Mouse (Mus musculus) forebrain, embryonic 12.5 days (tissue): ENCODE measurements around the gene Elovl4. TPM values are rescaled to one million over a fixed set of nuclear protein-coding genes. Genes with fewer than 3 reads are reported as not detected.

Experiments
- ATAC-seq: fragments of 200-750 bp; cut with Nextera tagmentation; 2 replicates; pipeline ENCODE4 v1.8.0; 2017; ENCODE audit warnings: moderate TSS enrichment; ENCODE audit not compliant: low FRiP score
- H3K27ac ChIP-seq: fragments of 300-500 bp; sonication (generic); 2 replicates; pipeline ENCODE4 v1.5.1; 2016; ENCODE audit warnings: mild to moderate bottlenecking
- H3K27me3 ChIP-seq: fragments of 300-500 bp; sonication (generic); 2 replicates; pipeline ENCODE4 v1.6.1; 2016; ENCODE audit warnings: mild to moderate bottlenecking
- H3K36me3 ChIP-seq: fragments of 300-500 bp; sonication (generic); replicated peaks from 2 replicates; pipeline ENCODE4 v1.6.1; 2016; ENCODE audit warnings: mild to moderate bottlenecking
- H3K4me1 ChIP-seq: fragments of 300-500 bp; sonication (generic); 2 replicates; pipeline ENCODE4 v1.6.1; 2016
- H3K4me2 ChIP-seq: fragments of 300-500 bp; sonication (generic); 2 replicates; pipeline ENCODE4 v1.6.1; 2016; ENCODE audit warnings: mild to moderate bottlenecking, moderate library complexity
- H3K4me3 ChIP-seq: fragments of 300-500 bp; sonication (generic); replicated peaks from 2 replicates; pipeline ENCODE4 v1.5.1; 2016; ENCODE audit warnings: mild to moderate bottlenecking
- H3K9ac ChIP-seq: fragments of 300-500 bp; sonication (generic); 2 replicates; pipeline ENCODE4 v1.6.1; 2016; ENCODE audit warnings: mild to moderate bottlenecking
- H3K9me3 ChIP-seq: fragments of 300-500 bp; sonication (generic); 2 replicates; pipeline ENCODE4 v1.6.1; 2016
- WGBS: fragments of 180-500 bp; shearing (Covaris S2); methylation state at CpG from one replicate; pipeline ENCODE4 v1.1.7; 2016; 5-methylcytosine and 5-hydroxymethylcytosine counted together
- polyA plus RNA-seq: library from polyadenylated mRNA; unstranded; fragments of >200 nt; fragmentation: Nextera tagmentation; extraction: Ambion mirVana; gene quantifications from 2 replicates; pipeline ENCODE4 v1.2.1, GENCODE M21; 2016

Gene Elovl4
- polyA plus RNA-seq, 1 experiment from 2014 or later, result 47.9 TPM

GRCm38 (mm10) chr9:83804341-83804740, 1.7 kb downstream of the Elovl4 start:
- no peak overlapping the region for H3K27ac ChIP-seq
- no peak for ATAC-seq
- H3K4me3 ChIP-seq, result peak overlapping the region; percentile 72
- H3K36me3 ChIP-seq, result 0 out of 2 replicates have a peak, but pooled peaks cover 3% of the 10 kb centered on the region
- peak overlapping the region; percentile 84; the same call in 1 of the 2 replicates for H3K9ac ChIP-seq
- H3K27me3 ChIP-seq, result no peaks in the 10 kb centered on the region; the same call in 1 of the 2 replicates
- peaks cover 18% of the 10 kb centered on the region for H3K4me1 ChIP-seq
- peak overlapping the region; percentile 79 for H3K4me2 ChIP-seq
- 60% methylated on average over 13 of the region's 13 CpGs for WGBS
- H3K9me3 ChIP-seq, result no peaks in the 10 kb centered on the region

- no peak for ATAC-seq
- WGBS, result 86% methylated on average over 8 of the region's 8 CpGs
- Histone ChIP-seq H3K27ac (peak overlapping the region; percentile 36; the same call in 1 of the 2 replicates), H3K27me3 (no peaks in the 10 kb centered on the region), H3K4me2 (no peak overlapping the region), H3K36me3 (peaks cover 6% of the 10 kb centered on the region; the same call in 1 of the 2 replicates), H3K9ac (no peak overlapping the region), H3K9me3 (no peaks in the 10 kb centered on the region), H3K4me1 (no peaks in the 10 kb centered on the region; the same call in 1 of the 2 replicates), H3K4me3 (no peak overlapping the region)
Measured at GRCm38 (mm10) chr9:83797898-83798297, 8.2 kb downstream of the Elovl4 start.

DNA sequence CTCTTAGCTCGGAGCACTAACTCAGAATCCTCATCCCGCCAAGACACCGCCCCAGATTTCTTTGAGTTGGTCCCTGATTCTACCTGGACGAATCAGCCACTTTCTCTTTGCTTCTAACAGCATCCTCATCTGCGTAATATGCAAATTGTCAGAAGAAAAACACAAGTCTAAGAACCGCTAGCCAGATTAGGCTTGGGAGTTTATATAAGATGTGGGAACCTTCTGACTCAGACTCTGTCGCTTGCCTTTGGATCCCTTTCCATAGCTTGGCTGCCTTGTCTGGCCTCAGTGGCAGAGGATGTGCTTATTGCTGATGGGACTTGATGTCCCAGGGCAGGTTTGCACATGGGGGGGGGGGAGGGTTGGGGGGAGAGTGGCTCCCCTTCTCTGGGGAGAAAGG, 9.2 kb downstream of the Elovl4 start:
- no peak for ATAC-seq
- Histone ChIP-seq H3K9ac (no peak overlapping the region), H3K4me2 (no peak overlapping the region), H3K27ac (no peak overlapping the region), H3K36me3 (peaks cover 6% of the 10 kb centered on the region; the same call in 1 of the 2 replicates), H3K27me3 (no peaks in the 10 kb centered on the region), H3K9me3 (no peaks in the 10 kb centered on the region), H3K4me3 (no peak overlapping the region), H3K4me1 (no peaks in the 10 kb centered on the region)
- WGBS, result 87% methylated on average over 7 of the region's 7 CpGs

- WGBS, result 94% methylated on average over 6 of the region's 6 CpGs
- Histone ChIP-seq H3K27ac (no peak overlapping the region), H3K27me3 (no peaks in the 10 kb centered on the region), H3K36me3 (peaks cover 21% of the 10 kb centered on the region), H3K4me3 (no peak overlapping the region), H3K4me2 (no peak overlapping the region), H3K9ac (no peak overlapping the region), H3K4me1 (no peaks in the 10 kb centered on the region), H3K9me3 (no peaks in the 10 kb centered on the region)
- no peak for ATAC-seq
Measured at GRCm38 (mm10) chr9:83789326-83789725, 16.8 kb downstream of the Elovl4 start.

- Histone ChIP-seq H3K4me3 (no peak overlapping the region), H3K36me3 (peaks cover 39% of the 10 kb centered on the region)
- 67% methylated on average over 1 of the region's 1 CpGs for WGBS
Measured at GRCm38 (mm10) chr9:83785501-83785900, 20.6 kb downstream of the Elovl4 start.

DNA sequence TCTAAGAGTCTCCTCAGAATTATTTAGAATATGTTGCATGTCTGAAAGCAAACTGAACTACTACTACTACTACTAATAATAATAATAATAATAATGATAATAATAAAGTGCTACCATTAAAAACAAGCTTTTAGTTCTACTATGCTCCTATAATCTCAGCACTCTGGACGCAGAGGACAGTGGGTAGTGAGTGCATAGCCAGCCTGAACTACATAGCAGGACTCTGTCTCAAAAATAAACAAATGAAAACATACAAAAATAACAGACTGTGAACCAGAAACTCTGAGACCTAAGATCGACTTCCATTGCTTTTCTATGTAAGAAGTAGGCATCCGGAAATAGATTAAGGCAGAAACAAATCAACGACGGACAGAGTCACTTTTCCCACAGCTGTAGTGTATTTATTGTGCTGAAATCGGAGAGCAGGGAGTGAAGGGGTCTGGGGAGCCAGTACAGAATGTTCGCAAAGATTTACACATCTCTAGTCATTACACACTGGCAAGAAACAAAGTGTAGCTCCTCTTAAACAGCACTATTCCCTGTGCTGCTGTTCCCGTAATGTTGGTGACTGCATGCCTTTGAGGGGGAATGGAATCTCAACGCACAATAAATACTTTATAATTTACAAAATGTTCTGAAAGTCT, 27.6 kb downstream of the Elovl4 start:
- WGBS, result 87% methylated on average over 9 of the region's 9 CpGs
- Histone ChIP-seq H3K36me3 (peaks cover 23% of the 10 kb centered on the region), H3K9ac (no peak overlapping the region), H3K4me3 (no peak overlapping the region), H3K27ac (no peak overlapping the region), H3K4me1 (no peaks in the 10 kb centered on the region), H3K27me3 (no peaks in the 10 kb centered on the region), H3K4me2 (no peak overlapping the region), H3K9me3 (no peaks in the 10 kb centered on the region)
- ATAC-seq, result no peak

More at GRCm38 (mm10) chr9:83785501-83785900, 20.6 kb downstream of the Elovl4 start:
- Histone ChIP-seq H3K27me3 (no peaks in the 10 kb centered on the region), H3K4me2 (no peak overlapping the region), H3K27ac (no peak overlapping the region), H3K4me1 (no peaks in the 10 kb centered on the region), H3K9ac (no peak overlapping the region), H3K9me3 (no peaks in the 10 kb centered on the region)
- ATAC-seq, result no peak

GRCm38 (mm10) chr9:83761318-83761717, 44.8 kb downstream of the Elovl4 start:
- Histone ChIP-seq H3K27me3 (no peaks in the 10 kb centered on the region), H3K4me3 (no peak overlapping the region), H3K36me3 (no peaks in the 10 kb centered on the region), H3K27ac (no peak overlapping the region), H3K9ac (no peak overlapping the region), H3K4me1 (0 out of 2 replicates have a peak, but pooled peaks cover 2% of the 10 kb centered on the region), H3K4me2 (no peak overlapping the region), H3K9me3 (no peaks in the 10 kb centered on the region)
- 76% methylated on average over 4 of the region's 4 CpGs for WGBS
- ATAC-seq, result no peak

DNA sequence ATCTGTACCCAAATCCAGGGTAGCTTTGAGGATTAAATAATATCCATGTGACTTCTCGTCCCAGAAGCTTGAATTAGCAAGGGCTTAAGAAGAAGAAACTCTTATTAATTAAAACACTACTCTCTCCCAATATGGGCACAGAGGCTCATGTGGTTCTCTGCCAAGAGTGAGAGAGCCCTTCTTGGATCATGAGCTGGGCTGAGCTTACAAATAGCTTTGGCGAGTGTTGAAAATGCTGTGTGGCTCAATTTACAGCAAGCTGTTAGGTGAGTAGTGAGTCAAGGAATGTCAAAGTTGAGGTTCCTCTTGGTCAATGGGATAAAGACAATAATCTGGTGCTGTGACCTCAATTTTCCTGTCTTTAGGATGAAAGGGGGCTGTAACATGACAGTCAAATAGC, 74.2 kb downstream of the Elovl4 start:
- no peak for ATAC-seq
- 81% methylated on average over 2 of the region's 2 CpGs for WGBS
- H3K4me1 ChIP-seq, result peaks cover 2% of the 10 kb centered on the region; the same call in 1 of the 2 replicates
- H3K4me2 ChIP-seq, result no peak overlapping the region
- H3K9ac ChIP-seq, result no peak overlapping the region
- H3K27ac ChIP-seq, result no peak overlapping the region
- H3K4me3 ChIP-seq, result no peak overlapping the region
- H3K27me3 ChIP-seq, result peaks cover 2% of the 10 kb centered on the region; the same call in 1 of the 2 replicates
- no peaks in the 10 kb centered on the region for H3K9me3 ChIP-seq
- no peaks in the 10 kb centered on the region for H3K36me3 ChIP-seq

DNA sequence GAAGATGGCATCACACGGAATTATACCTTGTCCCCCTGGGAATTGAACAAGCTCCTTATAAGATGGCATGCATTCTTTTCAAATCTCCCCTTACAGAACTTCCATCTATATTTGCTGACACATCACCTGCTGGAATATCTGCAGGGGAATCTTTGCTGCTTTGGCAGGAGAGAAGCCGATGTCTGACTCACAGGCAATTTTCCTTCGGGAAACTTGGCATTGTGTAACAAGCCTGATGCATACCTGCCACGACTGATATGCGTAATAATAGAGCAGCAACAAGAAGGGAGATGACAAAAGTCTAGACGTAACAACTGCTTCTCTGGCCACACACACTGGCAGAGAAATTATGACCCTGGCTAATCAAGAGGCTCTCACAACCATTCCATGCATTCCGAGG, 75.2 kb downstream of the Elovl4 start:
- Histone ChIP-seq H3K9me3 (no peaks in the 10 kb centered on the region), H3K36me3 (no peaks in the 10 kb centered on the region), H3K4me1 (peaks cover 4% of the 10 kb centered on the region; the same call in 1 of the 2 replicates), H3K27me3 (peaks cover 8% of the 10 kb centered on the region; the same call in 1 of the 2 replicates), H3K4me2 (no peak overlapping the region), H3K4me3 (no peak overlapping the region), H3K9ac (no peak overlapping the region), H3K27ac (no peak overlapping the region)
- WGBS, result 73% methylated on average over 7 of the region's 7 CpGs
- no peak for ATAC-seq

Other genes with a start within 250 kb of the Elovl4 start
- 42.5 and 48.8 TPM in 2 replicates for gene Ttk, start 28.4 kb upstream of the Elovl4 start, polyA plus RNA-seq
- 42.2 and 49.1 TPM in 2 replicates for gene Bckdhb, start 118.9 kb upstream of the Elovl4 start, polyA plus RNA-seq